Mouse (Mus musculus) forebrain, embryonic 15.5 days (tissue): Measurements from ENCODE around the gene Npat. TPM values are rescaled to one million over a fixed set of nuclear protein-coding genes. Genes with fewer than 3 reads are reported as not detected.

Experiments
- ATAC-seq: fragments of 200-750 bp; cut with Nextera tagmentation; replicated peaks from 2 replicates; pipeline ENCODE4 v1.8.0; 2017; ENCODE audit warnings: mild to moderate bottlenecking, moderate TSS enrichment, moderate library complexity
- H3K27ac ChIP-seq: fragments of 300-500 bp; sonication (generic); replicated peaks from 2 replicates; pipeline ENCODE4 v1.5.1; 2015; ENCODE audit warnings: mild to moderate bottlenecking, inconsistent platforms
- H3K27me3 ChIP-seq: fragments of 300-500 bp; sonication (generic); 2 replicates; pipeline ENCODE4 v1.6.1; 2015; ENCODE audit warnings: inconsistent platforms
- H3K36me3 ChIP-seq: fragments of 300-500 bp; sonication (generic); 2 replicates; pipeline ENCODE4 v1.6.1; 2015; ENCODE audit warnings: mild to moderate bottlenecking, inconsistent platforms
- H3K4me1 ChIP-seq: fragments of 300-500 bp; sonication (generic); 2 replicates; pipeline ENCODE4 v1.6.1; 2015; ENCODE audit warnings: inconsistent platforms
- H3K4me2 ChIP-seq: fragments of 300-500 bp; sonication (generic); replicated peaks from 2 replicates; pipeline ENCODE4 v1.6.1; 2015; ENCODE audit warnings: mild to moderate bottlenecking, inconsistent platforms
- H3K4me3 ChIP-seq: fragments of 300-500 bp; sonication (generic); 2 replicates; pipeline ENCODE4 v1.5.1; 2015; ENCODE audit warnings: mild to moderate bottlenecking, inconsistent platforms
- H3K9ac ChIP-seq: fragments of 300-500 bp; sonication (generic); replicated peaks from 2 replicates; pipeline ENCODE4 v1.6.1; 2015; ENCODE audit warnings: mild to moderate bottlenecking, inconsistent platforms
- H3K9me3 ChIP-seq: fragments of 300-500 bp; sonication (generic); 2 replicates; pipeline ENCODE4 v1.6.1; 2016; ENCODE audit warnings: inconsistent platforms
- WGBS: fragments of 180-500 bp; shearing (Covaris S2); methylation state at CpG from one replicate; pipeline ENCODE4 v1.1.7; 2015; ENCODE audit warnings: mixed read lengths; 5-methylcytosine and 5-hydroxymethylcytosine counted together
- polyA plus RNA-seq: library from polyadenylated mRNA; unstranded; fragments of >200 nt; fragmentation: Nextera tagmentation; extraction: Ambion mirVana; gene quantifications from 2 replicates; pipeline ENCODE4 v1.2.1, GENCODE M21; 2015

The Npat gene
- polyA plus RNA-seq: 13.2 and 14.6 TPM in 2 replicates

- Histone ChIP-seq H3K4me2 (peak within 1 kb of the TSS; percentile 87), H3K9ac (peak within 1 kb of the TSS; percentile 60), H3K4me1 (peaks cover 30% of the 10 kb centered on the region), H3K9me3 (no peaks in the 10 kb centered on the region), H3K4me3 (peak within 1 kb of the TSS; percentile 57), H3K36me3 (peaks cover 7% of the 10 kb centered on the region), H3K27me3 (no peaks in the 10 kb centered on the region), H3K27ac (peak within 1 kb of the TSS; percentile 90)
- peak; percentile 99 for ATAC-seq
- WGBS: under 1% methylated on average over 69 of the region's 69 CpGs
Measured at GRCm38 (mm10) chr9:53536558-53537320, at the start of gene Npat, which contains the start of gene Atm. TSS of gene Npat (plus strand) at chr9:53537047. TSS of gene Atm (minus strand) at chr9:53536740.

- no peaks in the 10 kb centered on the region for H3K4me1 ChIP-seq
- H3K4me3 ChIP-seq: no peak overlapping the region
- H3K36me3 ChIP-seq: peaks cover 29% of the 10 kb centered on the region
- WGBS: 92% methylated on average over 7 of the region's 7 CpGs
- no peak overlapping the region for H3K27ac ChIP-seq
- no peaks in the 10 kb centered on the region for H3K27me3 ChIP-seq
- no peak overlapping the region for H3K9ac ChIP-seq
- ATAC-seq: no peak
- no peak overlapping the region for H3K4me2 ChIP-seq
- H3K9me3 ChIP-seq: no peaks in the 10 kb centered on the region
Measured at GRCm38 (mm10) chr9:53508053-53508452, 28.8 kb upstream of the Npat start.

DNA sequence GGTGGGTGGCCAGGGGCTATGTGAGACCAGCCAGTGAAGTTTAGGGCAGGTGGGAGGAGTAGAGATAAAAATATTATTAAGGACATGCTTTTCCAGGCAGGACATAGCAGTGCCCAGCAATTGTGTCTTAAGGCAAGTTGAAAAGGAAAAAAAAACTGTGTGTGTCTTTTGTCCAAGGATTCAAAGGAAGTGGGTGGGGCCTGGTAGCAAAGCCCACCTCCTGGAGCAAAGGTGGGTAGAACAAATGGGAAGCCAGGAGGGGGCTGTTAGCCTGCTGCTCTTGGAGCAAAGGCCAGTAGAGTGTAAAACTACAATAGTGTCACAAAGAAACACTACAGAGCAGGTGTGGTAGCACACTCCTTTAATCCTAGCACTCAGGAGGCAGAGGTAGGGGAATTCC is 22.8 kb upstream of the Npat start:
- no peaks in the 10 kb centered on the region for H3K9me3 ChIP-seq
- no peak for ATAC-seq
- no peak overlapping the region for H3K4me3 ChIP-seq
- no peak overlapping the region for H3K4me2 ChIP-seq
- H3K27me3 ChIP-seq: no peaks in the 10 kb centered on the region
- no peaks in the 10 kb centered on the region for H3K4me1 ChIP-seq
- peaks cover 22% of the 10 kb centered on the region for H3K36me3 ChIP-seq
- no peak overlapping the region for H3K27ac ChIP-seq
- H3K9ac ChIP-seq: no peak overlapping the region

DNA sequence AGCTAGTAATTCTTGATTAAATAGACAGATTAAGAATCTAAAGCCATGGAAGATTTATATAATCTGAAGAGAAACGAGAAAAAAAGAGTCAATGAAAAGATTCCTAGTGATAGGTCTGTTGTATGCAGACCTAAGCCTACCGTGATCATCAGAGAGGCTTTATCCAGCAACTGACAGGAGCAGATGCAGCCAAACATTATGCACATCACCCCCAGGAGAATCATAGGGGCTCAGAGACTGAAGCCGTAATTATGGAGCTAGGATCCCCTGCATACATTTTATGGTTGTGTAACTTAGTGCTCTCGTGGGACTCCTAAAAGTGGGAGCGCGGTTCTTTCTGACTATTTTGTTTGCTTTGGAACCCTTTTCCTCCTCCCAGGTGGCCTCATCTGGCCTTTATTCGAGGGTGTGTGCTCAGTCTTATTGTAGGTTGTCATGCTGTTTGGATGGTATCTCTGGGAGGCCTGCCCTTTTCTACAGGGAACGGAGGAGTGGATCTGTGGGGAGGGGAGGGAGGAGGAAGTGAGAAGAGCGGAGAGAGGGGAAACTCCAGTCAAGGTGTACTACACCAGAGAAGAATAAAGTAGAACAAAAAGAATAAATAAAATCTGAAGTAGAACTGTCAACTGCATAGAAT is 19.4 kb upstream of the Npat start:
- no peak overlapping the region for H3K4me2 ChIP-seq
- H3K9me3 ChIP-seq: no peaks in the 10 kb centered on the region
- H3K4me1 ChIP-seq: no peaks in the 10 kb centered on the region
- WGBS: 79% methylated on average over 9 of the region's 9 CpGs
- no peak overlapping the region for H3K4me3 ChIP-seq
- ATAC-seq: no peak
- H3K9ac ChIP-seq: no peak overlapping the region
- H3K27ac ChIP-seq: no peak overlapping the region
- H3K36me3 ChIP-seq: peaks cover 17% of the 10 kb centered on the region; the same call in 1 of the 2 replicates
- H3K27me3 ChIP-seq: no peaks in the 10 kb centered on the region

- peak overlapping the region; percentile 58 for H3K9ac ChIP-seq
- peaks cover 30% of the 10 kb centered on the region for H3K4me1 ChIP-seq
- peaks cover 13% of the 10 kb centered on the region for H3K36me3 ChIP-seq
- peak overlapping the region; percentile 89 for H3K27ac ChIP-seq
- H3K9me3 ChIP-seq: no peaks in the 10 kb centered on the region
- H3K4me3 ChIP-seq: peak overlapping the region; percentile 57
- 16% methylated on average over 17 of the region's 17 CpGs for WGBS
- no peak for ATAC-seq
- no peaks in the 10 kb centered on the region for H3K27me3 ChIP-seq
- H3K4me2 ChIP-seq: peak overlapping the region; percentile 81
Measured at GRCm38 (mm10) chr9:53535416-53536320, 1.2 kb upstream of the Npat start.

DNA sequence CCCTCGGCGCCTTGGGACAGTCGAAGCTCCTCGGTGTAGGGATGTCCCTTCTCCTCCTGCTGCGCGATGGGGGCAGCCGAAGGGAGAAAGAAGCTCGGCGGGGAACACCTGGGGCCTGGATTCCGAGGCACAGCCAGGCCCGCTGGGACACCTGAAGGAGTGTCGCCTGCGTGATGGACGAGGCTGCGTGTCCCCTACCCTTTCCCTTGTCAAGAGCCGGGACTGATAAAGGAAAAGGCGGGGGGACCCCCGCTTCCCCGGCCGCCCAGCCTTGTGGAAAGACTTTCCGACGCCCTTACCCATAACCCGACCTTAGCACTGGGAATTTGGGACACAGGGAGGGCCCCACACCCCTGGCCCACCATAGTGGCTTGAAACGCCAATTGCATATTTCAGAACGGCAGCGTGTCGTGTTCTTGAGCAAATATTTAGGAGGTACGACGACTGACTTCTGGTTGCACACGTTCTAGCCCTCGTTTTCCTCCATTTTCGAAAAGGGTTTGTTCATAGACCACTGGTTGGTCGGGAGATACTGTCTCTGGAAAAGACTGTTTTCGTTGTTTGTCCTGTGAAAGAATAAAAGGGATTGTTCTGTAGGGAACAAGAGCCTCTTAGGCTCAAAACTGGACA is 604 bp downstream of the Npat start:
- H3K4me1 ChIP-seq: peaks cover 30% of the 10 kb centered on the region
- no peaks in the 10 kb centered on the region for H3K9me3 ChIP-seq
- peak overlapping the region; percentile 87 for H3K4me2 ChIP-seq
- WGBS: under 1% methylated on average over 26 of the region's 34 CpGs
- H3K4me3 ChIP-seq: peak overlapping the region; percentile 57
- H3K36me3 ChIP-seq: peaks cover 6% of the 10 kb centered on the region
- ATAC-seq: no peak
- peak overlapping the region; percentile 60 for H3K9ac ChIP-seq
- H3K27ac ChIP-seq: peak overlapping the region; percentile 90
- H3K27me3 ChIP-seq: no peaks in the 10 kb centered on the region

- Histone ChIP-seq H3K9ac (no peak overlapping the region), H3K4me3 (no peak overlapping the region), H3K27me3 (no peaks in the 10 kb centered on the region), H3K36me3 (peaks cover 65% of the 10 kb centered on the region), H3K4me1 (no peaks in the 10 kb centered on the region), H3K4me2 (no peak overlapping the region), H3K9me3 (no peaks in the 10 kb centered on the region), H3K27ac (no peak overlapping the region)
- ATAC-seq: no peak
- 79% methylated on average over 6 of the region's 6 CpGs for WGBS
Measured at GRCm38 (mm10) chr9:53570662-53571061, 33.8 kb downstream of the Npat start.

- ATAC-seq: no peak
- Histone ChIP-seq H3K27me3 (no peaks in the 10 kb centered on the region), H3K9ac (no peak overlapping the region), H3K4me3 (no peak overlapping the region), H3K27ac (no peak overlapping the region), H3K36me3 (peaks cover 62% of the 10 kb centered on the region), H3K4me1 (no peaks in the 10 kb centered on the region), H3K9me3 (no peaks in the 10 kb centered on the region), H3K4me2 (no peak overlapping the region)
- WGBS: 94% methylated on average over 7 of the region's 7 CpGs
Measured at GRCm38 (mm10) chr9:53572516-53573307, 35.9 kb downstream of the Npat start.

GRCm38 (mm10) chr9:53575721-53576120 is 38.9 kb downstream of the Npat start:
- ATAC-seq: no peak

GRCm38 (mm10) chr9:53581870-53582269 is 45.0 kb downstream of the Npat start:
- H3K9me3 ChIP-seq: no peaks in the 10 kb centered on the region
- H3K4me3 ChIP-seq: no peak overlapping the region
- no peaks in the 10 kb centered on the region for H3K27me3 ChIP-seq
- H3K4me2 ChIP-seq: no peak overlapping the region
- H3K36me3 ChIP-seq: peaks cover 77% of the 10 kb centered on the region
- 83% methylated on average over 4 of the region's 4 CpGs for WGBS
- no peak for ATAC-seq
- no peak overlapping the region for H3K27ac ChIP-seq
- H3K9ac ChIP-seq: no peak overlapping the region
- no peaks in the 10 kb centered on the region for H3K4me1 ChIP-seq

More at GRCm38 (mm10) chr9:53575721-53576120, 38.9 kb downstream of the Npat start:
- no peak overlapping the region for H3K4me2 ChIP-seq
- H3K9me3 ChIP-seq: no peaks in the 10 kb centered on the region
- no peaks in the 10 kb centered on the region for H3K4me1 ChIP-seq
- peaks cover 56% of the 10 kb centered on the region for H3K36me3 ChIP-seq
- no peaks in the 10 kb centered on the region for H3K27me3 ChIP-seq
- no peak overlapping the region for H3K27ac ChIP-seq
- WGBS: 89% methylated on average over 5 of the region's 5 CpGs
- no peak overlapping the region for H3K4me3 ChIP-seq
- no peak overlapping the region for H3K9ac ChIP-seq

DNA sequence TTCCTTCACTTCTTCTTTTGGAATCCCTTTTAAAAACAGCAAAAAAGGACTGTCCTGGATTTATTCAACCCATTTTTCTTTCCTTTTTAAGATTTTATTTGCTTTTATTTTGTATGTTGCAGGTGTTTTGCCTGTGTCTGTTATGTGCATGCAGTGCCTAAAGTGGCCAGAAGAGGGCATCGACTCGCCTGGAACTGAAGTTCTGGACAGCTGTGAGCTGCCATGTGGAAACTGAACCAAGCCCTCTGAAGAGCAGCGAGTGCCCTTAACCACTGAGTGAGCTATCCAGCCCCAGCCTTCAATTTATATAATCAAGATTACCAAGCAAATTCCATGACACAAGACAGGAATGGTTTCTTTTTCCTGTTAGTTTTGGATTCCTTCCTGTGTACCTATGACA is 57.9 kb downstream of the Npat start:
- 7% methylated on average over 3 of the region's 3 CpGs for WGBS
- H3K4me3 ChIP-seq: no peak overlapping the region
- no peaks in the 10 kb centered on the region for H3K9me3 ChIP-seq
- no peak overlapping the region for H3K27ac ChIP-seq
- no peaks in the 10 kb centered on the region for H3K4me1 ChIP-seq
- H3K27me3 ChIP-seq: no peaks in the 10 kb centered on the region
- no peak for ATAC-seq
- H3K9ac ChIP-seq: no peak overlapping the region
- H3K4me2 ChIP-seq: no peak overlapping the region
- peaks cover 50% of the 10 kb centered on the region for H3K36me3 ChIP-seq
